Mouse (Mus musculus): Measurements from ENCODE around the gene Nln. TPM values are rescaled to one million over a fixed set of nuclear protein-coding genes. Genes with fewer than 3 reads are reported as not detected.

Gene Nln
- total and polyA plus RNA-seq, 3 experiments = 15.4 to 229 (median 16.1) TPM

- H3K27ac ChIP-seq (ENCODE audit: control insufficient read depth, low read depth, low read length) = no peak overlapping the region
- H3K4me1 ChIP-seq (ENCODE audit: control insufficient read depth in 1 of 2, insufficient read depth in 2 of 2, low read length in 2 of 2) = no peaks in the 10 kb centered on the region
- TF ChIP-seq RAD21 (IDR thresholded peaks at IDR 0.05; ENCODE audit: low read depth, low read length) (no peak), MEF2A (IDR thresholded peaks at IDR 0.05; ENCODE audit: extremely low read depth, insufficient replicate concordance, low read depth, low read length, poor library complexity, severe bottlenecking) (no peak), EP300 (IDR thresholded peaks at IDR 0.05; ENCODE audit: low read depth in 1 of 2, low read length in 2 of 2) (no peak), ELF1 (IDR thresholded peaks at IDR 0.05; ENCODE audit: low read depth, low read length) (no peak), UBTF (IDR thresholded peaks at IDR 0.05; ENCODE audit: borderline replicate concordance, insufficient read depth, low read depth, low read length) (no peak), MAX (IDR thresholded peaks at IDR 0.05; ENCODE audit: low read length) (no peak), JUND (IDR thresholded peaks at IDR 0.05; ENCODE audit: low read depth, low read length) (no peak), POLR2AphosphoS5 (IDR thresholded peaks at IDR 0.05; ENCODE audit: borderline replicate concordance, low read depth, low read length) (no peak), MAZ (IDR thresholded peaks at IDR 0.05; ENCODE audit: low read depth, low read length) (no peak)
- DNase-seq (ENCODE audit: low read depth, low spot score) = no peak
- H3K27me3 ChIP-seq (ENCODE audit: control insufficient read depth in 1 of 2, insufficient read depth in 2 of 2, low read length in 2 of 2) = no peaks in the 10 kb centered on the region
- H3K9me3 ChIP-seq (replicated peaks; ENCODE audit: insufficient read depth, low read length) = no peaks in the 10 kb centered on the region
- H3K4me3 ChIP-seq (ENCODE audit: control insufficient read depth in 1 of 2, insufficient read depth in 1 of 2, low read depth in 2 of 2, low read length in 2 of 2) = no peak overlapping the region
- H3K36me3 ChIP-seq (ENCODE audit: control insufficient read depth in 1 of 2, insufficient read depth in 2 of 2, low read length in 2 of 2) = no peaks in the 10 kb centered on the region; a peak in 1 of 4 replicates
- no peak overlapping the region for H3K9ac ChIP-seq (ENCODE audit: control insufficient read depth, low read depth, low read length, poor library complexity, severe bottlenecking)
- no peaks in the 10 kb centered on the region; the same call in 1 of the 2 replicates for H3K79me2 ChIP-seq (ENCODE audit: control insufficient read depth, insufficient read depth, low read length, poor library complexity)
These were observed 13.5 kb downstream of the Nln start for GRCm38 (mm10) chr13:104095955-104096354.

- DNase-seq (ENCODE audit: low read depth, low spot score) = no peak
- Histone ChIP-seq H3K9ac (ENCODE audit: control insufficient read depth, low read depth, low read length, poor library complexity, severe bottlenecking) (no peak overlapping the region), H3K79me2 (ENCODE audit: control insufficient read depth, insufficient read depth, low read length, poor library complexity) (no peaks in the 10 kb centered on the region), H3K27me3 (ENCODE audit: control insufficient read depth in 1 of 2, insufficient read depth in 2 of 2, low read length in 2 of 2) (no peaks in the 10 kb centered on the region), H3K36me3 (ENCODE audit: control insufficient read depth in 1 of 2, insufficient read depth in 2 of 2, low read length in 2 of 2) (no peaks in the 10 kb centered on the region; a peak in 1 of 4 replicates), H3K9me3 (replicated peaks; ENCODE audit: insufficient read depth, low read length) (no peaks in the 10 kb centered on the region), H3K4me1 (ENCODE audit: control insufficient read depth in 1 of 2, insufficient read depth in 2 of 2, low read length in 2 of 2) (no peaks in the 10 kb centered on the region), H3K4me3 (ENCODE audit: control insufficient read depth in 1 of 2, insufficient read depth in 1 of 2, low read depth in 2 of 2, low read length in 2 of 2) (no peak overlapping the region), H3K27ac (ENCODE audit: control insufficient read depth, low read depth, low read length) (no peak overlapping the region)
- TF ChIP-seq CHD1 (IDR thresholded peaks at IDR 0.05; ENCODE audit: low read depth, low read length) = no peak
- no peak for TF ChIP-seq POLR2A (IDR thresholded peaks at IDR 0.05; ENCODE audit: control insufficient read depth in 1 of 2, insufficient read depth in 1 of 2, low read depth in 1 of 2, low read length in 2 of 2, poor library complexity in 1 of 2)
- TF ChIP-seq MXI1 (IDR thresholded peaks at IDR 0.05; ENCODE audit: low read depth, low read length) = no peak
These were observed 14.7 kb downstream of the Nln start for GRCm38 (mm10) chr13:104094531-104095385.

- no peaks in the 10 kb centered on the region; a peak in 1 of 4 replicates for H3K36me3 ChIP-seq (ENCODE audit: control insufficient read depth in 1 of 2, insufficient read depth in 2 of 2, low read length in 2 of 2)
- no peaks in the 10 kb centered on the region for H3K27me3 ChIP-seq (ENCODE audit: control insufficient read depth in 1 of 2, insufficient read depth in 2 of 2, low read length in 2 of 2)
- no peaks in the 10 kb centered on the region for H3K9me3 ChIP-seq (replicated peaks; ENCODE audit: insufficient read depth, low read length)
- H3K4me3 ChIP-seq (ENCODE audit: control insufficient read depth in 1 of 2, insufficient read depth in 1 of 2, low read depth in 2 of 2, low read length in 2 of 2) = no peak overlapping the region
- H3K79me2 ChIP-seq (ENCODE audit: control insufficient read depth, insufficient read depth, low read length, poor library complexity) = no peaks in the 10 kb centered on the region
- DNase-seq (ENCODE audit: low read depth, low spot score) = no peak
- H3K4me1 ChIP-seq (ENCODE audit: control insufficient read depth in 1 of 2, insufficient read depth in 2 of 2, low read length in 2 of 2) = no peaks in the 10 kb centered on the region
- H3K27ac ChIP-seq (ENCODE audit: control insufficient read depth, low read depth, low read length) = no peak overlapping the region
- H3K9ac ChIP-seq (ENCODE audit: control insufficient read depth, low read depth, low read length, poor library complexity, severe bottlenecking) = no peak overlapping the region
- TF ChIP-seq NELFE (IDR thresholded peaks at IDR 0.05; ENCODE audit: low read depth, low read length) (no peak), E2F4 (IDR thresholded peaks at IDR 0.05; ENCODE audit: borderline replicate concordance, low read depth, low read length) (no peak), NRF1 (IDR thresholded peaks at IDR 0.05; ENCODE audit: insufficient read depth, low read depth, low read length, poor library complexity, severe bottlenecking) (no peak), EP300 (IDR thresholded peaks at IDR 0.05; ENCODE audit: low read depth in 1 of 2, low read length in 2 of 2) (no peak), USF2 (IDR thresholded peaks at IDR 0.05; ENCODE audit: borderline replicate concordance in 1 of 2, insufficient read depth in 1 of 2, low read depth in 1 of 2, low read length in 2 of 2) (no peak), CHD1 (IDR thresholded peaks at IDR 0.05; ENCODE audit: low read depth, low read length) (no peak), MAZ (IDR thresholded peaks at IDR 0.05; ENCODE audit: low read depth, low read length) (no peak), ZNF384 (IDR thresholded peaks at IDR 0.05; ENCODE audit: low read depth, low read length) (no peak), MYC (IDR thresholded peaks at IDR 0.05; ENCODE audit: low read depth, low read length) (no peak), BHLHE40 (IDR thresholded peaks at IDR 0.05; ENCODE audit: borderline replicate concordance, low read depth, low read length) (no peak), USF1 (IDR thresholded peaks at IDR 0.05; ENCODE audit: low read depth, low read length) (no peak), RAD21 (IDR thresholded peaks at IDR 0.05; ENCODE audit: low read depth, low read length) (no peak), GABPA (IDR thresholded peaks at IDR 0.05; ENCODE audit: low read depth, low read length) (no peak), JUND (IDR thresholded peaks at IDR 0.05; ENCODE audit: low read depth, low read length) (no peak), POLR2AphosphoS2 (IDR thresholded peaks at IDR 0.05; ENCODE audit: low read length) (no peak), MEF2A (IDR thresholded peaks at IDR 0.05; ENCODE audit: extremely low read depth, insufficient replicate concordance, low read depth, low read length, poor library complexity, severe bottlenecking) (no peak)
These were observed 17.7 kb downstream of the Nln start for GRCm38 (mm10) chr13:104091734-104092133.

All from MEL (cell line).